Mouse (Mus musculus) layer of hippocampus, adult 18-20 months (tissue): ENCODE results near the gene Rnf222. TPM values are rescaled to one million over a fixed set of nuclear protein-coding genes. Genes with fewer than 3 reads are reported as not detected.
"Not testable (repeated sequence)": the region's sequence is repeated elsewhere in the genome, so short reads cannot be mapped to it uniquely, and the experiment has no call there.

Experiments
- DNase-seq, 2 experiments: peaks; one replicate each; pipeline ENCODE4 v3.0.0; 2022; ENCODE audit warnings: low spot score in 2 of 2
- total RNA-seq, 2 experiments: library from RNA; stranded (reverse); gene quantifications; 2 replicates each; pipeline ENCODE4 v1.2.3; 2021

Gene Rnf222
- total RNA-seq, 2 experiments from 2014 or later, result not detected

DNA sequence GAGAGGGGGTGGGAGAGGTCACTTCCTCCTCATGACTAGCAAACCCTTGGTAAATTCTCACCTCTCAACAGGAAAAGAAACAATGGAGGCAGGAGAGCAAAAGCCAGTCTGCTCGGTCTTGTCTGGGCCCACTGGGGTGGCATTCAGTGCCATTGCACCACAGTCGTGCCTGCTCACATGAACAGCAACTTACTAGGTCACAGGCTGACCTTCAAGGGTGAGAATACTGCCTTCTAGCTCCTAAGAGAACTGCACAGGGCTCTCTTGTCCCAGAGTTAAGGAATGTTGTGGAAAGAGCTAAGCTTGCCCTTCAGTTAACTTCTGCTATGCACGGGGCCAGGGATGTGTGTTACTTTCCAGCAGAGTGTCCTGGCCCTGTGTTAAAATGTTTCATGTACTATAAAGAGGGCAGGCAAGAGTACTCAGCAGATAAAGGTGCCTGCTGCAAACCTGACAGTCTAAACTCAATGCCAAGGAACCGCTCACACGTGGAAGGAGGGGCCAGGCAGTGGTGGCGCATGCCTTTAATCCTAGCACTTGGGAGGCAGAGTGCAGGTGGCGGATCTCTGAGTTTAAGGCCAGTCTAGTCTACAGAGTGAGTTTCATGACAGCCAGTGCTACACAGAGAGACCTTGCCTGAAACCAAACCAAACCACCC is 20.6 kb downstream of the Rnf222 start:
- no peak for DNase-seq

DNA sequence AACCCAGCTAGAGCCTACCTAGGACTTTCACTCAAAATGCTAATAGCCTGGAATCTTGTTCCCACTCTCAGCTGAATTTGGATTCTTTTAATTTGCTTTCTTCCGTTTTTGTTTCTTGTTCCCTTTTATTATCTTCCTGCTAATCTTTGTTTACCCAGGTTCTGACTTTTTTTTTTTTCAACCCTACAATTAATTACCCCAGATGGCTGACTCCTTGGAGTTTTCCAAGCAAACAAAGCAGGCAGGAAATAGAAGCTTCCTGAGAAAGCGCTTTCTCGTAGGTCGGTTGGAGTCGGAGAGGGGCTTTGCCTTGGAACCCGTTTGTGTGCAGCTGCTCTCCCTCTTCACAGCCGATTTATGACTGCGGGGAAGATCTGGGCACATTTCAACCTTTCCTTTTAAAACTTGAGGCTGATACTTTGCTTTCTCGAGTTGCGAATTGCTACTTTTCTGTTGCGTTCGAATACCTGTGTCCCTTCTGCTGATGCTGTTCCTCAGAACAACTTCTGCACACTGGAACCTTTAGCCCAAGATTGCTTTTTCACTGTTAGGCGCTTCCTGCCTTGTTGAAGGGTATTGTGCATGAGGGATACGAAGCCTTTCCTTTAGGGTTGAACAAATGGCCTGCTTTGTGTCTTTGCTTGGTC is 23.3 kb downstream of the Rnf222 start:
- no peak for DNase-seq

DNA sequence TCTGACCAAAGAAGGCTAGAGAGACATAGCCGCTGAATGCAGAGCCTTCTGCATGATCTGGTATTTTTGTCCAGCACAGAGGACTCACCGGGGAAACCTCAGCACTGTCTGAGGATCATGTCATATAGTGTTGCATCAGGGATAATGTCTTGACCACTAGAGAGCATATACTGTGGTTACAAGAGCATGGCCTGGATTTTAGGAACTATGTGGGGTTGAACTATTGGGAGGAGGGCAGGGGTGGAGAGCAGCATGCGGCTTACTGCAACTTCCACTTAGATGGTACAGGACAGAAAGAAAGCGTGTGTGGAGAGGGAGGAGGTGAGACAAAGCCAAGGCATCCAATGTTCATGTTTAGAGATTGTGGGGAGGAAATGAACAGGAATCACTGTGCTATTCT is 26.2 kb downstream of the Rnf222 start:
- DNase-seq, result no peak

DNA sequence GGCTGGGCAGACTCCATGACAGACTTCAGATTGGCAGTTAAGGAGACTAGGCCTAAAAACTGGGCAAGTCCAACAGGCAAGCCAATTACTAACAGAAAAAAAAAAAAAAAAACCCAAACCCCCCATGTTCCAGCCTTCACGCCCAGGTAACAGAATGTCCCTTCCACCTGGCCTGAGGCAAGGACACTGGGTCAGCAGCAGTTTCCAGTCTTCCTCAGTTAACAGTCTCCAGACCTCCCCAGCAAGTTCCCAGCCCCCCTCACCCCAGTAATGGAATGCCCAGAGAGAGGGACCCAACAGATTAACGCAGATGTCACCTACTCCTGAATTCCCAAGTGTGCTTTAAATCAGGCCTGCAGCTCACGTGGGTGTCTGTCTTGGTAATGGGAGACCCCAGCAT is 34.8 kb downstream of the Rnf222 start:
- DNase-seq, result no peak

DNA sequence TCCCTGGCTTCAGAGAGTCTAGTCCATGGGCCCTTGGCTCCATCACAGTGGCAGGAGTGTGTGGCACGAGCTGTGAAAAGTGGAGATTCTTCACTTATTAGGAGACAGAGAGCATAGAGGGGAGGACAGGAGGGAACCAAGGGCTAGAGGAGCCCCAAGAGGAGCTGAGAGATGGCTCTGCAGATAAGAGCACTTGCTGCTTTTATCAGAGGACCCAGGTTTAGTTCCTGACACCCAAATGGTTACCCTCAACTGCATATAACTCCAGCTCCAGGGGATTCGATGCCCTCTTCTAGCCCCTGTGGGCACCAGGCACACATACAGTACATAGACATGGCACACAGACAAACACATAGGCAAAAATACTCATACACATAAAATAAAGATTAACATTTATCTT is 36.4 kb downstream of the Rnf222 start:
- no peak for DNase-seq

DNA sequence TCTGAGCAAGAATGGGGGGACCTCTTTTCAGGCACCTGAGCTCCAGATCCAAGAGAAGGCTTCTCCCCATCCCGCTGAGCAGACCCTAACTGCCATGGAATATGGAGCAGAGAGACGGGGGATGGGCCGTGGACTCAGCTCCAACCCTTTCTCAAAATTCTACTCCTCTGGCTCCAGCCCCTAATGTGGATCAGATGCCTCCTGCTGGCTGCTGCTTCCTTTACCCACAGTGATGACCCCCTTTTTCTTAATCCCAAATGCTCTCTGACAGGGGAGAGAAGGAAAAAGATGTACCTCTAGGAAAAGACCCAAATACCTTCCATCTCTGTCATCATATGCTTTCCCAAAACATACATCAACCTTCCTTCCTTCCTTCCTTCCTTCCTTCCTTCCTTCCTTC is 38.6 kb downstream of the Rnf222 start, which contains the start of gene Odf4:
Odf4 (minus strand) TSS at position 101 of the 400 bp plus-strand sequence.
- no peak for DNase-seq

DNA sequence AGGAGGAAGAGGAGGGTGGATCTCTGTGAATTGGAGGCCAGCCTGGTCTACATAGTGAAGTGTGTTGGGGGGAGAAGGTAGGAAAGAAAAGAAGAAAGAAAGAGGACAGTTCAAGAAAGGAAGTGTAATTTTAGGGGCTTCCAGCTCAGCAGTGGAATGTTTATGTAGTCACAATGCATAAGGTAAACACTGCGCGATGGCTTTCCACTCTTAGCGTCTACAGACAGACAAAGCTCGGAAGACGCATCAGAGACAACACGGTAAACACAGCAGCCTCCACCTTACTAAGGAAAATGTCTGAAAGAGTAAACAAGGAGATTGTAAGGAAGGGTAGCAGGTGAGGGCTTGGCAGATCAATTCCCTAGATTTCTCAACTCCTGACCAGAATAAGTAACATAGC is 41.6 kb downstream of the Rnf222 start:
- no peak for DNase-seq

DNA sequence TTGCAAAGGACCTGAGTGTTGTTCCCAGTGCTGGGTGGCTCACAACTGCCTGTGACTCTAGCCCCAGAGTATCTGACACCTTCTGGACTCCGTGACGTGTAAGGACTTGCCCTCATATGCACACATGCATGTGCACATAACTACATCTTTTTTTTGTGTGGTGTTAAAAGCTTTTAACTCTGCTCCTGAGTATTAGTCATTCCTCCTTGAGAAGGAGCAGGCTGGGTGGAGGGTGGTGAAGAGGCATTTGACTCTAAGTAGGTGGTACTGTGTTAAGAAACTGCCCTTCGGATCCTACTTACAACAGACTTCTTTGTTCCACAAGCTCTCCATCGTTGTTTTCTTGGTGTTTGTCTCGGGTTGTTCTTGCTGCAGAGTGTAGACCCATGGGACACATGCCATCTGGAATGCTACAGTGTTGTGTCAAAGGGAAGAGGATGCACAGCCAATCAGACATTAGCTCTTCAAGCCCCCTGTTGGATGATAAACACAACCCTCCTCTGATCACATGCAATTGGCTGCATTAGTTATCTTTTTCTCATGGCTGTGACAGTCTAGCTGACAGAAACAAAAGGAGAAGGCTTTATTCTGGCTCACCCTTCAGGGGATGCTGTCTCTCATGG is 45.6 kb downstream of the Rnf222 start:
- DNase-seq, result no peak

DNA sequence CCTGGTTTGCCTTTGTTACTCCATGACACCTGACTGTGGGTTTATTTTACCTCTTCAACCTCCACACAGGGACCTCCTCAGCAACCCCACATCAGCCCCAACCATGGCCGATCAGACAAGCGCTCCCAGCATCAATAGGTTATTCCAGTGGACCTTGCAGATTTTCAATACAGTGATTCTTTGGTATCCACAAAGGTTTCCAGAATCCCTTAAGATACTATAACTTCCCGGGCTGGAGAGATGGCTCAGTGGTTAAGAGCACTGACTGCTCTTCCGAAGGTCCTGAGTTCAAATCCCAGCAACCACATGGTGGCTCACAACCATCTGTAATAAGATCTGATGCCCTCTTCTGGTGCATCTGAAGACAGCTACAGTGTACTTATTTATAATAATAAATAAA is 48.6 kb downstream of the Rnf222 start:
- DNase-seq, result not testable (repeated sequence)

DNA sequence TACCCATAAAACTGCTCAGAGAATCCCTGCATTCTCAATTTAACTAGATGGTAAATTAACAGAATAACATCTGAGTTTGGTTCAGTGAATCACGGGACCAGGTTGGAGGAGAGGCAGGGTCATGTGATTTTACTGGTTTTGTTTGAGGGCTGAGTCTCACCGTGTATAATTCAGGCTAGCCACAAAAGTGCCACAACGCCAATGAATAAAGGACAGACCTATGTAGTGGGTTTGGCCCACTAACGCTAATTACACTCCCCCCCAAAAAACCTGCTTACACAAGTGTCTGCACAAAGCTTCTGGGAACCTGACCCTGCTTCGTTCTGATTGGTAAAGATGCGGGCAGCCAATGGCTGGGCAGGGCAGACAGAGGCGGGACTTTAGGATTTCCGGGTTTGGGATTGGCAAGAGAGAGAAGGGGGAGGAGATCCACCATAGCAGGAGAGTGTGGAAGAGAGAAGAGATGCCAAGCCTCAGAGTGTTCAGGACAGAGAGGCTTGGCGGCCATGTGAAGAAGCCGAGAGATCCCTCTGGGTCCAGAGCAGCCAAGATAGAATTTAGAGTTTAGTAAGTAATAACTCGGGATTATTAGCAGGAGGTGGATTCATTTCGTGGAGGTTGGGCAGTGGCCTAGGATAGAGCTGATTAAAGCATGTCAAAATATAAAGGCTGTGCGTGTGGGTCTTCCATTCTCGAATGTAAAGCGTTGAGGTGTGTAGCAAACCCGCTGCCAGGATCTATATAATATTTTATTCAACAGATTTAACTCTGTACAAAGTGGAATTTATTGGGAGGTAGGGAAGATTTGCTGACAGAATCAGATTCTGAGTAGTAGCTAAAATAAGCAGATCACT is 51.3 kb downstream of the Rnf222 start:
- DNase-seq, result peak; percentile 86 to 93

DNA sequence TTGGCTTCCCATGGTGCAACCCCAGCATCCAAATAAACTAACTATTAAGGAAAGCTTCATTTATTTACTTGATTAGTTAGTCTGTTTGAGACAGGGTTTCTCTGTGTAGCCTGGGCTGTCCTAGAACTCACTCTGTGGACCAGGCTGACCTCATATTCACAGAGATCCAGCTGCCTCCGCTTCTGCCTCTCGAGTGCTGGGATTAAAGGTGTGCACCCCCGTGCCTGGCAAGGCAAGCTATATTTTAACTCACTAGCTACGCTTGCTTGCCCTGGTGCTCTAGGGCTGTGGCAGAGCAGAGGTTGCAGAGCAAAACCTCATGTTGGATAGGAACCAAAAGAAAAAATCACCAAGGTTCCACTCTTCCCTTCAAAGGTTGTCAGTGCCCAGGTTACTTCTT is 52.2 kb downstream of the Rnf222 start:
- peak in 1 of 2 experiments; percentile 5 for DNase-seq

DNA sequence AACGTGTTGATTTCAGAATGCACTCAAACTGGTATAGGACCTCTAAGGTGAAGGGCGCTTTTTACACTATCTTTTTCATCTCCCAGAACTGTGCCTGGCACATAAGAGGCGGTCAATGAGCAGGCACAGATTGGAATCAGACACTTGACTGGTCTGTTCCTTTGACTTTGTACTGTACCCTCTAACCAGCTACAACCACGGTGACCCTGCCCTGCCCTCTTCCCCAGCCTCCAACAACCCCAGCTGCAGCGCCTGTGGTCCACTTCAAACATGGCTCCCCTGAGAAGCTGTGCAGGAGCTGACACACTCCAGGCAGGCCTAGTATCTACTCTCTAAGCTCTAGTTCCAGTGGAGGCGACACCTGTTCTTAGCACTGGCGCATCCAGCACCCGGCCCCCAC is 54.4 kb downstream of the Rnf222 start:
- DNase-seq, result no peak

DNA sequence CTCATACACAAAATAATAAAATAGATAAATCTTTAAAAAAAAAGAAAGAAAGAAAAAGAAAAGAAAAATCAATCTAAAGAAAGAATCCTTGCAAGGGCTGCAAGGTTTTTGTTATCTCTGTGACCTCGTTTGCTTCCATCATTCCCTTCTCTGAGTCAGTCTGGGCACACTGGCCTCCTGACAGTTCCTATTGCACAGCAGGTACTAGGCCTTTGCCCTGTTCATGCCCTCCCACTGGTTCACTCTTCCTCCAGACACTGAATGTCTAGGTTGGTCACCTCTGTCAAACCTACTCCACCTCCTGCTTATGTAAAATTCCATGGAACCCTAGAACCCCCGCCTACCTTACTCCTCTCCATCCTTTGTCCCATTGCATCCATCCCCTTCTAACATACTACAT is 56.9 kb downstream of the Rnf222 start:
- DNase-seq, result no peak

Other genes with a start within 250 kb of the Rnf222 start
- gene Myh10, start 197.0 kb upstream of the Rnf222 start, total RNA-seq, result 100 to 1,000 TPM; 140 to 146 TPM
- 10 to 100 TPM; 95.9 to 98.2 TPM for gene Ndel1, start 16.7 kb upstream of the Rnf222 start, total RNA-seq
- 100 to 1,000 TPM; 802 to 835 TPM for gene Rpl26, start 13.0 kb downstream of the Rnf222 start, total RNA-seq
- gene Odf4, start 38.5 kb downstream of the Rnf222 start, total RNA-seq, result not detected
- gene Arhgef15, start 68.9 kb downstream of the Rnf222 start, total RNA-seq, result 1 to 10 TPM; 9.3 to 9.6 TPM
- gene Slc25a35, start 79.6 kb downstream of the Rnf222 start, total RNA-seq, result 1 to 10 TPM; 4.2 to 5.3 TPM
- 10 to 100 TPM; 16.9 to 19.4 TPM for gene Rangrf, start 86.6 kb downstream of the Rnf222 start, total RNA-seq
- gene Pfas, start 119.9 kb downstream of the Rnf222 start, total RNA-seq, result 10 to 100 TPM; 22.1 to 23.4 TPM
- 10 to 100 TPM; 34.3 to 39.2 TPM for gene Ctc1, start 127.4 kb downstream of the Rnf222 start, total RNA-seq
- gene Aurkb, start 157.1 kb downstream of the Rnf222 start, total RNA-seq, result not detected
- gene Borcs6, start 171.2 kb downstream of the Rnf222 start, total RNA-seq, result 10 to 100 TPM; 32.9 to 36.4 TPM
- gene Tmem107, start 182.3 kb downstream of the Rnf222 start, total RNA-seq, result 10 to 100 TPM; 15.2 to 21.0 TPM
- gene Vamp2, start 199.9 kb downstream of the Rnf222 start, total RNA-seq, result 1,000 to 10,000 TPM in 1 of 2 experiments, 100 to 1,000 TPM in 1; 995 to 1,010 TPM
- 100 to 1,000 TPM in 1 of 2 experiments, 10 to 100 TPM in 1; 92.9 to 115 TPM for gene Per1, start 206.7 kb downstream of the Rnf222 start, total RNA-seq
- gene Hes7, start 231.9 kb downstream of the Rnf222 start, total RNA-seq, result 1 to 10 TPM; 1.1 to 1.6 TPM
- 1 to 10 TPM; 1.3 to 1.6 TPM for gene 9130213A22Rik, start 234.0 kb downstream of the Rnf222 start, total RNA-seq
- 1 to 10 TPM; 8.6 to 9.1 TPM for gene Aloxe3, start 237.3 kb downstream of the Rnf222 start, total RNA-seq